Mouse (Mus musculus) intestine, embryonic 14.5 days (tissue): Measurements from ENCODE around the gene Vmn1r143. TPM values are rescaled to one million over a fixed set of nuclear protein-coding genes. Genes with fewer than 3 reads are reported as not detected.
"Not testable (repeated sequence)": the region's sequence is repeated elsewhere in the genome, so short reads cannot be mapped to it uniquely, and the experiment has no call there.

ENCODE experiments used
- ATAC-seq: fragments of 200-750 bp; cut with Nextera tagmentation; replicated peaks from 2 replicates; pipeline ENCODE4 v1.8.0; 2017; ENCODE audit warnings: low read depth, moderate number of reproducible peaks, moderate TSS enrichment, moderate library complexity; ENCODE audit not compliant: low FRiP score, low TSS enrichment
- DNase-seq: peaks from one replicate; pipeline ENCODE4 v3.0.0-alpha.2; 2018; ENCODE audit warnings: low spot score
- H3K27ac ChIP-seq: fragments of 300-500 bp; sonication (generic); 2 replicates; pipeline ENCODE4 v1.5.1; 2014; ENCODE audit warnings: low read depth, mild to moderate bottlenecking, control low read depth
- H3K27me3 ChIP-seq: fragments of 300-500 bp; sonication (generic); replicated peaks from 2 replicates; pipeline ENCODE4 v1.6.1; 2014; ENCODE audit warnings: low read length, control low read depth; ENCODE audit not compliant: control insufficient read depth, insufficient read depth
- H3K36me3 ChIP-seq: fragments of 300-500 bp; sonication (generic); 2 replicates; pipeline ENCODE4 v1.6.1; 2014; ENCODE audit warnings: low read length, control low read depth; ENCODE audit not compliant: control insufficient read depth, insufficient read depth
- H3K4me1 ChIP-seq: fragments of 300-500 bp; sonication (generic); replicated peaks from 2 replicates; pipeline ENCODE4 v1.6.1; 2014; ENCODE audit warnings: low read length, control low read depth, mixed read lengths; ENCODE audit not compliant: control insufficient read depth, insufficient read depth
- H3K4me2 ChIP-seq: fragments of 300-500 bp; sonication (generic); 2 replicates; pipeline ENCODE4 v1.6.1; 2014; ENCODE audit warnings: low read length
- H3K4me3 ChIP-seq: fragments of 300-500 bp; sonication (generic); 2 replicates; pipeline ENCODE4 v1.5.1; 2014; ENCODE audit warnings: low read depth, low read length, control low read depth, mixed read lengths
- H3K9ac ChIP-seq: fragments of 300-500 bp; sonication (generic); 2 replicates; pipeline ENCODE4 v1.6.1; 2014; ENCODE audit warnings: mild to moderate bottlenecking, low read length
- H3K9me3 ChIP-seq: fragments of 300-500 bp; sonication (generic); 2 replicates; pipeline ENCODE4 v1.6.1; 2016; ENCODE audit warnings: low read length, control low read depth; ENCODE audit not compliant: control insufficient read depth
- WGBS: fragments of 180-500 bp; shearing (Covaris S2); extraction: QIAGEN DNeasy Blood & Tissue Kit; methylation state at CpG from one replicate; pipeline ENCODE4 v1.1.7; 2014; 5-methylcytosine and 5-hydroxymethylcytosine counted together
- polyA plus RNA-seq: library from polyadenylated mRNA; unstranded; fragments of >200 nt; fragmentation: Nextera tagmentation; extraction: Ambion mirVana; gene quantifications from 2 replicates; pipeline ENCODE4 v1.2.1, GENCODE M21; 2014

Gene Vmn1r143
- polyA plus RNA-seq = not detected in 2 replicates

DNA sequence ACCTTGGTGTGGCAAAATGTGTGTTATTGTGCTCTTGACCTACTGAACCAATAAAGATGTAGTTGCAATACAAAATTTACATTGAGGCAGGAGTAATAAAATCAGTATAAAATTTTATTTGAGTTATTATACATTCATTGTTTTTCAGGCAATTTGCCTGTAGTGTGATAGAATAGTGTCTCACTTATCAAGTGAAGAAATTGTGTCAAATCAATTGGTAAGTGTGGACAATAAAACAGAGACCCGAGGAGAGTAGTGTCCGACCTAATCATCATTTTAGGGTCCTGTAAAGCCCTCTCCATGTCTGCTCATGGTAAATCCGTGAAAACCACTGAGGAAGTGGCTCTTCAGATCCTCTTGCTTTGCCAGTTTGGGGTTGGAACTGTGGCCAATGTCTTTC, at the start of gene Vmn1r143:
Gene Vmn1r143 (plus strand): TSS at position 301 of the 400 bp plus-strand sequence.
- not testable (repeated sequence) for H3K27ac ChIP-seq, H3K36me3 ChIP-seq, H3K4me3 ChIP-seq, H3K27me3 ChIP-seq, ATAC-seq, H3K9ac ChIP-seq, H3K4me1 ChIP-seq, H3K9me3 ChIP-seq, H3K4me2 ChIP-seq, DNase-seq
- WGBS = no CpG with 5 or more reads among the region's 3 CpGs

DNA sequence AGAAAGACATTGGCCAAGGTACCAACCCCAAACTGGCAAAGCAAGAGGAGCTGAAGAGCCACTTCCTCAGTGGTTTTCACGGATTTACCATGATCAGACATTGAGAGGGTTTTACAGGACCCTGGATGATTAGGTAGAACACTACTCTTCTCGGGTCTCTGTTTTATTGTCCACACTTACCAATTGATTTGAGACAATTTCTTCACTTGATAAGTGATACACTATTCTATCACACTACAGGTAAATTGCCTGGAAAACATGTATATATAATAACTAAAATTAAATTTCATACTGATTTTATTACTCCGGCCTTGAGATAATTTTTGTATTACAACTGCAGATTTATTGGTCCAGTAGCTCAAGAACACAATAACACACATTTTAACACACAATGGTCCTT, 25.2 kb upstream of the Vmn1r143 start, which contains the start of gene Vmn1r142:
Gene Vmn1r142 (minus strand): TSS at position 101 of the 400 bp plus-strand sequence.
- WGBS = no CpG with 5 or more reads among the region's 3 CpGs
- not testable (repeated sequence) for H3K9me3 ChIP-seq, H3K4me2 ChIP-seq, H3K36me3 ChIP-seq, DNase-seq, H3K27ac ChIP-seq, H3K4me3 ChIP-seq, H3K9ac ChIP-seq, ATAC-seq, H3K4me1 ChIP-seq, H3K27me3 ChIP-seq

- not testable (repeated sequence) for H3K9ac ChIP-seq, H3K27ac ChIP-seq, ATAC-seq, H3K4me2 ChIP-seq, H3K4me3 ChIP-seq, H3K36me3 ChIP-seq, H3K9me3 ChIP-seq, H3K4me1 ChIP-seq, H3K27me3 ChIP-seq, DNase-seq
- no CpG with 5 or more reads among the region's 2 CpGs for whole genome bisulfite sequencing
These were observed 12.0 kb downstream of the Vmn1r143 start, which contains the start of gene Gm8653 for GRCm38 (mm10) chr7:22201164-22201563. Gene Gm8653 (minus strand): TSS chr7:22201264.

DNA sequence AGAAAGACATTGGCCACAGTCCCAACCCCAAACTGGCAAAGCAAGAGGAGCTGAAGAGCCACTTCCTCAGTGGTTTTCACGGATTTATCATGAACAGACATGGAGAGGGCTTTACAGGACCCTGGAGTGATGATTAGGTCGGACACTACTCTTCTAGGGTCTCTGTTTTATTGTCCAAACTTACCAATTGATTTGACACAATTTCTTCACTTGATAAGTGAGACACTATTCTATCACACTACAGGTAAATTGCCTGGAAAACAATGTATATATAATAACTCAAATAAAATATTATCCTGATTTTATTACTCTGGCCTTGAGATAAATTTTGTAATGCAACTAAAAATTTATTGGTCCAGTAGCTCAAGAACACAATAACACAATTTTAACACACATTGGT, 40.2 kb downstream of the Vmn1r143 start, which contains the start of gene Gm8453:
Gene Gm8453 (minus strand): TSS at position 101 of the 400 bp plus-strand sequence.
- H3K9me3 ChIP-seq, H3K36me3 ChIP-seq, H3K4me1 ChIP-seq, H3K27ac ChIP-seq, DNase-seq, H3K4me2 ChIP-seq, ATAC-seq, H3K27me3 ChIP-seq, H3K4me3 ChIP-seq, H3K9ac ChIP-seq: not testable (repeated sequence)
- WGBS = 25% methylated on average over 1 of the region's 2 CpGs

Other genes with a start within 250 kb of the Vmn1r143 start
- gene Vmn1r137, start 194.8 kb upstream of the Vmn1r143 start, polyA plus RNA-seq = not detected in 2 replicates
- gene Vmn1r138, start 160.5 kb upstream of the Vmn1r143 start, polyA plus RNA-seq = not detected in 2 replicates
- gene Gm6176, start 133.1 kb upstream of the Vmn1r143 start, polyA plus RNA-seq = not detected in 2 replicates
- not detected in 2 replicates for gene Vmn1r139, start 120.3 kb upstream of the Vmn1r143 start, polyA plus RNA-seq
- not detected in 2 replicates for gene Gm16451, start 71.1 kb upstream of the Vmn1r143 start, polyA plus RNA-seq
- not detected in 2 replicates for gene Gm10666, start 54.6 kb upstream of the Vmn1r143 start, polyA plus RNA-seq
- gene Vmn1r142, start 25.3 kb upstream of the Vmn1r143 start, polyA plus RNA-seq = not detected in 2 replicates
- not detected in 2 replicates for gene Gm8653, start 11.9 kb downstream of the Vmn1r143 start, polyA plus RNA-seq
- not detected in 2 replicates for gene Gm8453, start 40.1 kb downstream of the Vmn1r143 start, polyA plus RNA-seq
- not detected in 2 replicates for gene Gm4187, start 140.3 kb downstream of the Vmn1r143 start, polyA plus RNA-seq
- not detected in 2 replicates for gene Gm8660, start 181.7 kb downstream of the Vmn1r143 start, polyA plus RNA-seq
- gene Vmn1r148, start 224.2 kb downstream of the Vmn1r143 start, polyA plus RNA-seq = not detected in 2 replicates
- gene Vmn1r149, start 248.9 kb downstream of the Vmn1r143 start, polyA plus RNA-seq = not detected in 2 replicates